Mouse (Mus musculus) erythroblast, embryonic 14.5 days (primary cell): ENCODE results near the gene Nt5c1a.

ENCODE experiments used
- GATA1 ChIP-seq: IDR thresholded peaks from 2 replicates; pipeline ENCODE4 v1.6.1; 2012; ENCODE audit warnings: low read length, inconsistent platforms, mixed read lengths
- TAL1 ChIP-seq: IDR thresholded peaks from 3 replicates; pipeline ENCODE4 v1.6.1; 2012; ENCODE audit warnings: low read length, inconsistent platforms, mixed read lengths

DNA sequence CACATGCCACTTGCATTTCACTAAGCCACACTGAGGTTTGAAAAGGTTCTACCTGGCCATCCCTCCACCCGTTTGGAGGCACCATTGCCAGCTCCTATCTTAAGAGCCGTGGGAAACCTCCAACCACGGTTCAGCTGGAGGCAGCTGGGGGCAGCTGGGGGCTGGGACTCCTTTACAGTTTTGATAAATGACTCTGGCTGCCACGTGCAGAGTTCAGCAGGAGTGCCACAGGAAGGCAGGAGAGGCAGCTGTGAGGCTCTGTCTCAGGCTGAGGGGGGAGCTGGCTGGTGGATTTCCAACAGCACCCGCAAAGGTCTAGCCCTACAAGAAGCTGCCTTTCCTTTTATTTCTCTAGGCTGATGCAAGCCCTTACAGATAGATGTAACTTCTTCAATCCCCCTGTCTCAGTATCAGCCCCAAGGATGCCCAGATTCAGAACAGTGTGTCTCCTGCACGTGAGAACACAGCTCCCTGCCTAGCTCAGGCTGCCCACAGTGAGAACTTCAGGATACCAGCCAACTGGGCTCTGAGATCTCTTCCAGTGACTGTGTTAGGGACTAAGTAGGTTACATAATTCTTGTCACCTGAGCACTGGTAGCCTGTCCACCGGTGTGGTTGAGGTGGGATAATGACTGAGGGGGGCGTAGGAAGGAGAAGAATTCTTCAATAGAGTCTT lies 58.9 kb downstream of the Nt5c1a start:
- TF ChIP-seq GATA1 = no peak
- no peak for TF ChIP-seq TAL1
